Mouse (Mus musculus): ENCODE measurements around the gene Tfcp2. TPM values are rescaled to one million over a fixed set of nuclear protein-coding genes. Genes with fewer than 3 reads are reported as not detected.

Gene Tfcp2
- polyA plus RNA-seq, 1 experiment = 14.2 TPM

- Histone ChIP-seq H3K4me3 (ENCODE audit: low read depth, low read length) (no peak overlapping the region), H3K27ac (ENCODE audit: insufficient read depth, low read length) (no peak overlapping the region), H3K9ac (ENCODE audit: low read depth, poor library complexity, severe bottlenecking) (no peak overlapping the region), H3K9me3 (replicated peaks; ENCODE audit: control insufficient read depth, insufficient read depth, low read length, poor library complexity, severe bottlenecking) (no peaks in the 10 kb centered on the region), H3K4me1 (ENCODE audit: control insufficient read depth, insufficient read depth, low read length) (no peaks in the 10 kb centered on the region), H3K36me3 (ENCODE audit: control insufficient read depth, insufficient read depth, low read length, poor library complexity, severe bottlenecking) (no peaks in the 10 kb centered on the region), H3K27me3 (ENCODE audit: control insufficient read depth, insufficient read depth, low read length, poor library complexity, severe bottlenecking) (peaks cover 15% of the 10 kb centered on the region)
- TF ChIP-seq POLR2A (IDR thresholded peaks at IDR 0.05; ENCODE audit: insufficient read depth, low read length) (no peak), CTCF (IDR thresholded peaks at IDR 0.05; ENCODE audit: low read depth, low read length) (no peak), EP300 (IDR thresholded peaks at IDR 0.05; ENCODE audit: insufficient read depth, low read depth, low read length) (no peak)
These were observed 46.6 kb upstream of the Tfcp2 start for GRCm38 (mm10) chr15:100598287-100598882.

GRCm38 (mm10) chr15:100592817-100593216, 41.0 kb upstream of the Tfcp2 start:
- Histone ChIP-seq H3K27ac (ENCODE audit: insufficient read depth, low read length) (no peak overlapping the region), H3K36me3 (ENCODE audit: control insufficient read depth, insufficient read depth, low read length, poor library complexity, severe bottlenecking) (no peaks in the 10 kb centered on the region), H3K4me3 (ENCODE audit: low read depth, low read length) (no peak overlapping the region), H3K9me3 (replicated peaks; ENCODE audit: control insufficient read depth, insufficient read depth, low read length, poor library complexity, severe bottlenecking) (no peaks in the 10 kb centered on the region), H3K4me1 (ENCODE audit: control insufficient read depth, insufficient read depth, low read length) (no peaks in the 10 kb centered on the region), H3K27me3 (ENCODE audit: control insufficient read depth, insufficient read depth, low read length, poor library complexity, severe bottlenecking) (no peaks in the 10 kb centered on the region), H3K9ac (ENCODE audit: low read depth, poor library complexity, severe bottlenecking) (no peak overlapping the region)
- TF ChIP-seq POLR2A (IDR thresholded peaks at IDR 0.05; ENCODE audit: insufficient read depth, low read length) = no peak
- TF ChIP-seq EP300 (IDR thresholded peaks at IDR 0.05; ENCODE audit: insufficient read depth, low read depth, low read length) = no peak
- TF ChIP-seq CTCF (IDR thresholded peaks at IDR 0.05; ENCODE audit: low read depth, low read length) = no peak

- Histone ChIP-seq H3K27me3 (ENCODE audit: control insufficient read depth, insufficient read depth, low read length, poor library complexity, severe bottlenecking) (no peaks in the 10 kb centered on the region), H3K27ac (ENCODE audit: insufficient read depth, low read length) (no peak overlapping the region), H3K9me3 (replicated peaks; ENCODE audit: control insufficient read depth, insufficient read depth, low read length, poor library complexity, severe bottlenecking) (no peaks in the 10 kb centered on the region), H3K4me1 (ENCODE audit: control insufficient read depth, insufficient read depth, low read length) (no peaks in the 10 kb centered on the region), H3K9ac (ENCODE audit: low read depth, poor library complexity, severe bottlenecking) (no peak overlapping the region), H3K4me3 (ENCODE audit: low read depth, low read length) (no peak overlapping the region), H3K36me3 (ENCODE audit: control insufficient read depth, insufficient read depth, low read length, poor library complexity, severe bottlenecking) (no peaks in the 10 kb centered on the region)
- TF ChIP-seq CTCF (IDR thresholded peaks at IDR 0.05; ENCODE audit: low read depth, low read length) (no peak), POLR2A (IDR thresholded peaks at IDR 0.05; ENCODE audit: insufficient read depth, low read length) (no peak), EP300 (IDR thresholded peaks at IDR 0.05; ENCODE audit: insufficient read depth, low read depth, low read length) (no peak)
These were observed 38.6 kb upstream of the Tfcp2 start for GRCm38 (mm10) chr15:100590436-100590835.

- Histone ChIP-seq H3K4me1 (ENCODE audit: control insufficient read depth, insufficient read depth, low read length) (no peaks in the 10 kb centered on the region), H3K36me3 (ENCODE audit: control insufficient read depth, insufficient read depth, low read length, poor library complexity, severe bottlenecking) (no peaks in the 10 kb centered on the region), H3K9me3 (replicated peaks; ENCODE audit: control insufficient read depth, insufficient read depth, low read length, poor library complexity, severe bottlenecking) (no peaks in the 10 kb centered on the region), H3K4me3 (ENCODE audit: low read depth, low read length) (no peak overlapping the region), H3K27me3 (ENCODE audit: control insufficient read depth, insufficient read depth, low read length, poor library complexity, severe bottlenecking) (no peaks in the 10 kb centered on the region), H3K27ac (ENCODE audit: insufficient read depth, low read length) (no peak overlapping the region), H3K9ac (ENCODE audit: low read depth, poor library complexity, severe bottlenecking) (no peak overlapping the region)
- TF ChIP-seq POLR2A (IDR thresholded peaks at IDR 0.05; ENCODE audit: insufficient read depth, low read length) (no peak), CTCF (IDR thresholded peaks at IDR 0.05; ENCODE audit: low read depth, low read length) (no peak), EP300 (IDR thresholded peaks at IDR 0.05; ENCODE audit: insufficient read depth, low read depth, low read length) (no peak)
These were observed 36.5 kb upstream of the Tfcp2 start for GRCm38 (mm10) chr15:100588297-100588696.

- no peaks in the 10 kb centered on the region for H3K4me1 ChIP-seq (ENCODE audit: control insufficient read depth, insufficient read depth, low read length)
- no peaks in the 10 kb centered on the region for H3K36me3 ChIP-seq (ENCODE audit: control insufficient read depth, insufficient read depth, low read length, poor library complexity, severe bottlenecking)
- H3K27ac ChIP-seq (ENCODE audit: insufficient read depth, low read length) = no peak overlapping the region
- H3K27me3 ChIP-seq (ENCODE audit: control insufficient read depth, insufficient read depth, low read length, poor library complexity, severe bottlenecking) = no peaks in the 10 kb centered on the region
- H3K9me3 ChIP-seq (replicated peaks; ENCODE audit: control insufficient read depth, insufficient read depth, low read length, poor library complexity, severe bottlenecking) = no peaks in the 10 kb centered on the region
- H3K9ac ChIP-seq (ENCODE audit: low read depth, poor library complexity, severe bottlenecking) = no peak overlapping the region
- H3K4me3 ChIP-seq (ENCODE audit: low read depth, low read length) = no peak overlapping the region
- TF ChIP-seq EP300 (IDR thresholded peaks at IDR 0.05; ENCODE audit: insufficient read depth, low read depth, low read length) = no peak
- TF ChIP-seq CTCF (IDR thresholded peaks at IDR 0.05; ENCODE audit: low read depth, low read length) = no peak
- no peak for TF ChIP-seq POLR2A (IDR thresholded peaks at IDR 0.05; ENCODE audit: insufficient read depth, low read length)
These were observed 35.4 kb upstream of the Tfcp2 start for GRCm38 (mm10) chr15:100587166-100587565.

GRCm38 (mm10) chr15:100585931-100586330, 34.1 kb upstream of the Tfcp2 start:
- H3K36me3 ChIP-seq (ENCODE audit: control insufficient read depth, insufficient read depth, low read length, poor library complexity, severe bottlenecking) = no peaks in the 10 kb centered on the region
- no peak overlapping the region for H3K4me3 ChIP-seq (ENCODE audit: low read depth, low read length)
- no peak overlapping the region for H3K9ac ChIP-seq (ENCODE audit: low read depth, poor library complexity, severe bottlenecking)
- TF ChIP-seq CTCF (IDR thresholded peaks at IDR 0.05; ENCODE audit: low read depth, low read length) = no peak
- no peak for TF ChIP-seq POLR2A (IDR thresholded peaks at IDR 0.05; ENCODE audit: insufficient read depth, low read length)
- no peak for TF ChIP-seq EP300 (IDR thresholded peaks at IDR 0.05; ENCODE audit: insufficient read depth, low read depth, low read length)
- no peak overlapping the region for H3K27ac ChIP-seq (ENCODE audit: insufficient read depth, low read length)
- no peaks in the 10 kb centered on the region for H3K9me3 ChIP-seq (replicated peaks; ENCODE audit: control insufficient read depth, insufficient read depth, low read length, poor library complexity, severe bottlenecking)
- H3K4me1 ChIP-seq (ENCODE audit: control insufficient read depth, insufficient read depth, low read length) = no peaks in the 10 kb centered on the region
- no peaks in the 10 kb centered on the region for H3K27me3 ChIP-seq (ENCODE audit: control insufficient read depth, insufficient read depth, low read length, poor library complexity, severe bottlenecking)

All from ES-Bruce4 (cell line).